ENCODE assay signal across 12 mouse cellular contexts in genomic region chr9:99064216-99064615, GRCm38 (mm10). TPM values are rescaled to one million over a fixed set of nuclear protein-coding genes. Genes with fewer than 3 reads are reported as not detected.
DNase-seq lines count a peak whose midpoint lies in the region; TF ChIP-seq lines count a peak whose summit lies in the region.
"Had no signal": no experiment of that assay in that cellular context is flagged by ENCODE, and none has a peak within 500 bp of the region (broad histone marks: within the 10 kb centered on the region; RNA-seq: fewer than 3 reads in every experiment).

No protein-coding gene starts in this region.

- TF ChIP-seq CTCF in left cerebral cortex, adult 2 months (IDR thresholded peaks at IDR 0.05): peak; percentile 71

- DNase-seq in cerebellum, adult 9-10 months: peak; percentile 53
- DNase-seq in cerebellum, postnatal 25 days: no peak
- no peak for DNase-seq in left cerebral cortex, adult 2 months (ENCODE audit: extremely low spot score in 1 of 2, low spot score in 2 of 2)
- DNase-seq in left cerebral cortex, adult 8-10 months (ENCODE audit: low spot score in 2 of 2): no peak
- peak; percentile 42 for DNase-seq in c-Kit-positive CD71-negative TER-119-negative erythroid progenitor cells, embryonic 14.5 days (ENCODE audit: low read depth)
- peak; percentile 62 for DNase-seq in naive thymus-derived CD4-positive, alpha-beta T cell, adult 2 months (ENCODE audit: low read depth)
- DNase-seq in urinary bladder, postnatal 25 days (ENCODE audit: low spot score): no peak
- DNase-seq in spleen, postnatal 14 days (ENCODE audit: low spot score in 2 of 2): no peak
- DNase-seq: adrenal gland, postnatal 14 days; right cerebral cortex, postnatal 25 days had no signal

- no peak overlapping the region for H3K4me3 ChIP-seq in left cerebral cortex, adult 2 months
- H3K4me3 ChIP-seq: kidney, embryonic 15.5 days; liver, embryonic 15.5 days had no signal

- intact Hi-C loops in left cerebral cortex, adult 2 months (cut with DNase I): loop anchor here (2.0 to 5.0 kb wide), 3 partner anchors 313 to 452 kb away; partner anchors contain the start of gene Nme9

- H3K27ac ChIP-seq in left cerebral cortex, adult 2 months: no peak overlapping the region
- H3K27ac ChIP-seq: kidney, embryonic 15.5 days; liver, embryonic 15.5 days had no signal

RNA-seq across cellular contexts. Expression of gene Gm1123, which starts 28.7 kb away (rescaled TPM):
- total RNA-seq in left cerebral cortex, adult 2 months (2021): not detected
- under 1 TPM in 1 of 4 experiments, not detected in 3; 0.23 TPM for total RNA-seq in left cerebral cortex, adult 8-10 months (2022)
- total RNA-seq: adrenal gland, postnatal 14 days had no signal

Comparison
In these comparisons a context has a peak if more than half of its experiments do, and no peak if none do; other contexts are left out.
1. DNase-seq: peak in cerebellum, adult 9-10 months (single experiment), c-Kit-positive CD71-negative TER-119-negative erythroid progenitor cells, embryonic 14.5 days (single experiment) and naive thymus-derived CD4-positive, alpha-beta T cell, adult 2 months (single experiment); none in cerebellum, postnatal 25 days (0 of 2), left cerebral cortex, adult 2 months (0 of 2), left cerebral cortex, adult 8-10 months (0 of 2), urinary bladder, postnatal 25 days (single experiment) and spleen, postnatal 14 days (0 of 2).